Mouse (Mus musculus): ENCODE results near the gene Cryzl1.

DNA sequence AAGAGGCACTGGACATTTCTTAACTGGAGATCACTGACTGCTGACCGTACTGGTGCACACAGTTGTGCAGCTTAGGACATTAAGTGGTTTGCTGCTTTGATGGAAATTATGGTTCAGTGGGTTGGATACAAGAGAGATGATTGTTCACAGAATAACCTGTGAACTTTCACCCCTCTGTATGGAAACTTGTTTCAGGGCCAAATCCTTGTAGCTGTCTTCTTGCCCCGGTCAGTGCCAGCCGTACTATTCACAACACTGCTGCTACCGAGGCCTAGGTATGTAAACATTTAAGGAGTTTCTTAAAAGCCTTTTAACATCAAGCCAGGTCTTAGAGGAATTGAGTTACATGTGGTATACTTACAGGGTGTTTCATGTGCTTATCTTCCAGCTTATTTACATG is 54.3 kb downstream of the Cryzl1 start:
- no peak for TF ChIP-seq TCF3 (IDR thresholded peaks at IDR 0.05; ENCODE audit: insufficient read length, low read depth)
- no peak for TF ChIP-seq POLR2A (IDR thresholded peaks at IDR 0.05; ENCODE audit: insufficient read length, low read depth)
- TF ChIP-seq USF1 (IDR thresholded peaks at IDR 0.05; ENCODE audit: low read depth): no peak
- TF ChIP-seq TCF12 (IDR thresholded peaks at IDR 0.05; ENCODE audit: insufficient read depth, poor library complexity, severe bottlenecking): no peak
- no peak for TF ChIP-seq MAX (IDR thresholded peaks at IDR 0.05; ENCODE audit: low read depth)
- TF ChIP-seq E2F4 (IDR thresholded peaks at IDR 0.05; ENCODE audit: insufficient read depth): no peak
- TF ChIP-seq POLR2AphosphoS2 (IDR thresholded peaks at IDR 0.05; ENCODE audit: insufficient read length, low read depth): no peak
- TF ChIP-seq CEBPB (IDR thresholded peaks at IDR 0.05; ENCODE audit: insufficient read depth, poor library complexity, severe bottlenecking): no peak
- no peak for TF ChIP-seq MYOD1 (IDR thresholded peaks at IDR 0.05; ENCODE audit: control insufficient read depth in 1 of 3, insufficient read length in 2 of 3, low read depth in 2 of 3)
- no peak for TF ChIP-seq MYOG (IDR thresholded peaks at IDR 0.05; ENCODE audit: control insufficient read depth in 1 of 3, insufficient read depth in 1 of 3, insufficient read length in 2 of 3, low read depth in 2 of 3)
